Mouse (Mus musculus): ENCODE results near the gene Qsox1.

DNA sequence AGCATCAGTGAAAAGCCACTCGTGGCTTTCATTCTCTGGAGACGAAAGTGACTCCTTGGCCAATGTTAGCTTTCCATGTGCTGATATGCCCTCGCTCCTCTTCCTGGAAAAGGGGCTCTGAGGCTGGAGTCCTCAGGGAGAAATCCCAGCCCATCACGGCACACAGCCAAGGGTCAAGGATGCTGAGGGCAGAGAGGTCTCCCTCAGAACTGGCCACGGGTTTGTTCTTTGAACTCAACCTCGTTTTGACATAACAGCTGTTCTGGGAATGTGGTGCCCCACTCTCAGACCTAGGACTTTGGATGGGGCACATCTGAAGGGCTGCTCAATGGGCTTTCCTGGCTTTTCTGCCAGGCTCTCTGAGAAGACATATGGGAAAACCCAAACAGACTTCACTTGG, 17.8 kb downstream of the Qsox1 start:
- no peak for TF ChIP-seq CTCF (IDR thresholded peaks at IDR 0.05; ENCODE audit: extremely low read depth, insufficient read depth, insufficient read length, insufficient replicate concordance)
- TF ChIP-seq POLR2A (IDR thresholded peaks at IDR 0.05; ENCODE audit: low read depth, low read length) = no peak
